Mouse (Mus musculus): Measurements from ENCODE around the gene Ccdc154.

DNA sequence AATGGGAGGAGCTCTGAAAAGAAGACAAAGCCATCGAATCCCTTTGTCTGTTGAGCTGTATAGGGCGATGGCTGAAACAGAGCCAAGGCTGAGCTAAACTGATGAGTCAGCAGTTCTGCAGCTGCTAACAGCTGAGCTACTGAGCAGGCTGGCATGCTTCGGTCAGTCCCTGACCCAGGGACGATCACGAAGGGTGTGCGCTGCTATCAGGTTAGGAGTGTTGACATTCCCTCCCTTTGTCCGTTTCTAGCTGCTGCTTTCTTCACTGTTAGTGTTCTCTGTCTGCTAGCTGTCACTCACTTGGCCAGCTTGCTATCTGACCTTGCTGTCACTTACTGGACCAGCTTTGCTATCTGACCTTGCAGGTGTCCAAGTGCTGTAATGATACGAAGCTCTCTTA is 35.2 kb upstream of the Ccdc154 start:
- TF ChIP-seq CTCF (IDR thresholded peaks at IDR 0.05; ENCODE audit: control insufficient read depth, insufficient read depth, insufficient replicate concordance, low read depth, low read length) (no peak), POLR2A (IDR thresholded peaks at IDR 0.05; ENCODE audit: control insufficient read depth, low read depth, low read length) (no peak)

All from testis, adult 2 months (tissue).